Mouse (Mus musculus) retina, postnatal 7 days (tissue): ENCODE measurements around the gene Ifi27l2b.
"Not testable (repeated sequence)": the region's sequence is repeated elsewhere in the genome, so short reads cannot be mapped to it uniquely, and the experiment has no call there.

Source experiments
- DNase-seq: peaks from one replicate; pipeline ENCODE4 v3.0.0-alpha.2; 2012; ENCODE audit warnings: low read depth, low spot score

Ifi27l2b gene

GRCm38 (mm10) chr12:103457140-103457539 is at the start of gene Ifi27l2b:
Ifi27l2b (minus strand) TSS chr12:103457223.
- no peak for DNase-seq

- DNase-seq: no peak
Observed at GRCm38 (mm10) chr12:103504402-103504801, 47.4 kb upstream of the Ifi27l2b start.

- no peak for DNase-seq
Observed at GRCm38 (mm10) chr12:103503300-103503699, 46.3 kb upstream of the Ifi27l2b start.

- DNase-seq: no peak
Observed at GRCm38 (mm10) chr12:103499261-103499660, 42.2 kb upstream of the Ifi27l2b start.

GRCm38 (mm10) chr12:103498768-103499167 is 41.7 kb upstream of the Ifi27l2b start:
- no peak for DNase-seq

GRCm38 (mm10) chr12:103494486-103494885 is 37.5 kb upstream of the Ifi27l2b start:
- DNase-seq: no peak

GRCm38 (mm10) chr12:103492767-103493166 is 35.7 kb upstream of the Ifi27l2b start:
- peak; percentile 65 for DNase-seq

- DNase-seq: no peak
Observed at GRCm38 (mm10) chr12:103491091-103491730, 34.2 kb upstream of the Ifi27l2b start.

GRCm38 (mm10) chr12:103487750-103488149 is 30.7 kb upstream of the Ifi27l2b start:
- no peak for DNase-seq

GRCm38 (mm10) chr12:103487276-103487675 is 30.3 kb upstream of the Ifi27l2b start:
- no peak for DNase-seq

- DNase-seq: no peak
Observed at GRCm38 (mm10) chr12:103486726-103487125, 29.7 kb upstream of the Ifi27l2b start.

- DNase-seq: not testable (repeated sequence)
Observed at GRCm38 (mm10) chr12:103484200-103484972, 27.4 kb upstream of the Ifi27l2b start.

- no peak for DNase-seq
Observed at GRCm38 (mm10) chr12:103482781-103483180, 25.8 kb upstream of the Ifi27l2b start.

- DNase-seq: no peak
Observed at GRCm38 (mm10) chr12:103481671-103482070, 24.6 kb upstream of the Ifi27l2b start.

GRCm38 (mm10) chr12:103477461-103478015 is 20.5 kb upstream of the Ifi27l2b start:
- DNase-seq: no peak

GRCm38 (mm10) chr12:103476779-103477389 is 19.9 kb upstream of the Ifi27l2b start:
- no peak for DNase-seq

GRCm38 (mm10) chr12:103474481-103474880 is 17.5 kb upstream of the Ifi27l2b start:
- DNase-seq: no peak

GRCm38 (mm10) chr12:103456727-103457126 is 296 bp downstream of the Ifi27l2b start:
- not testable (repeated sequence) for DNase-seq

GRCm38 (mm10) chr12:103453361-103453760 is 3.7 kb downstream of the Ifi27l2b start:
- no peak for DNase-seq

GRCm38 (mm10) chr12:103445060-103445459 is 12.0 kb downstream of the Ifi27l2b start:
- no peak for DNase-seq

- not testable (repeated sequence) for DNase-seq
Observed at GRCm38 (mm10) chr12:103444261-103444660, 12.8 kb downstream of the Ifi27l2b start.

GRCm38 (mm10) chr12:103443524-103443923 is 13.5 kb downstream of the Ifi27l2b start, which contains the start of gene Ifi27l2a:
Ifi27l2a (minus strand) TSS chr12:103443680.
- no peak for DNase-seq
